Mouse (Mus musculus): ENCODE data around the gene Prune2.

Gene Prune2

DNA sequence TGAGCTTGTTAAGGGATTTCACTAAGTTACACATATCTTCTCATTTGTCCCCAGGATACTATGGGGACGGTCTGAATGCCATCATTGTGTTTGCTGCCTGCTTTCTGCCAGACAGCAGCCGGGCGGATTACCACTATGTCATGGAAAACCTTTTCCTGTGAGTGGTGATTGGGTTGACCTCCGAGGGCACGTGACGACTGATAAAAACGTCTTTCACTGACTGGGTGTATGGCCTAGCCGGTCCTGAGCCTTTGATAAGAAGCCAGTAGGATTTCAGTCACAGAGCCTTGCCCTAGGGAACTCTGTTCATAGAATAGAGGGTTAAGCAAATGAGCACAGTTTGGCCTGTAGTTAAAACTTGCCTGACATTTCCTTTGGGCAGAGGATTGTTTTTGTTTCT lies 243.1 kb downstream of the Prune2 start:
- no peak for DNase-seq (ENCODE audit: low spot score)

- DNase-seq (ENCODE audit: low spot score): no peak
Measured at GRCm38 (mm10) chr19:17207141-17207540, 251.2 kb downstream of the Prune2 start.

DNA sequence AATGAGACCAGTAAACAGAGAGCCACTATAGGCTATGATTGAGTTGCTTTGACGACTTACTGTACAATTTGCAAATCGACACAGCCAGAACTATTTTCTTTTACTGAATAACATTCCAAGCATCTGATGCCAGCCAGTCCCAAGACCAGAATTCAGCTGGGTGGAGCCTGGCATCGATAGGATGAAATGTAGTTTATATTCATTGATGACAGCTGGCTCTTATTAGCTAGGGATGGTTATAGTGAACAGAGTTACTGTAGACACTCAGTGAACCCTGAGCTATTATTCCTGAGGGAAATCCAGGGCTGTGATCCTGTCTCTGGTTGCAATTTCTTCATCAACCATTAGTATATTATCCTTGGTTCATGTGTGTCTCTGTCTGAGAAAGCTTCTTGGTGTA lies 254.6 kb downstream of the Prune2 start:
- DNase-seq (ENCODE audit: low spot score): no peak

DNA sequence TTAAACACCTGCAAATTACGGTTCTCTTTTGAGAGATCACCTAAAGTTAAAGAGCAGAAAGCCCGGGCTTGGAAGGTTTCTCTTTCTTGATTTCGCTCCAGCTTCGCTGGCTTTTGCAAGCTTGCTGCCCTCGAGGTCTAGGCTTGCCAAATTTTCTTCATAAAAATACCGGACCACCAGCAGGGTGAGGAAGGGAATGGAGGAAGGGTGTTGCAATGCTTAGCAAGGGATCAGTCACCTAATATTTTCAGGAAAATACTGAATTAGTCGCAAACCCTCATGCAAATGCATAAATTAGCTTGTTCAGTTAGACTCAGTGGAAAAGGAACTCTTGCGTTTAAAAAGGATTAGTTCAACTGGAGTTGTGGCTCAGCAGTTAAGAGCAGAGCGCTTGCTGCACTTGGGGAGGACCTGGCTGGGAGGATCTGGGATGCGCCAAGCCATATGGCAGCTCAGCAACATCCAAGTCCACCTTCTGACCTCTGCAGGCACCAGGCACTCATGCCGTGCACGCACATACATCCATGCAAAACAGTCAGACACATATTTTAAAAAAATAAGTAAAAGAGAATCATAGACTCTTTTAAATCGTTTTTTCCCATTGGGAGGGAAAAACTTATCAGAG lies 259.1 kb downstream of the Prune2 start:
- DNase-seq (ENCODE audit: low spot score): no peak

GRCm38 (mm10) chr19:17218195-17218594 lies 262.3 kb downstream of the Prune2 start:
- DNase-seq (ENCODE audit: low spot score): no peak

- no peak for DNase-seq (ENCODE audit: low spot score)
Measured at GRCm38 (mm10) chr19:17223801-17224200, 267.9 kb downstream of the Prune2 start.

- DNase-seq (ENCODE audit: low spot score): no peak
Measured at GRCm38 (mm10) chr19:17225570-17226083, 269.7 kb downstream of the Prune2 start.

DNA sequence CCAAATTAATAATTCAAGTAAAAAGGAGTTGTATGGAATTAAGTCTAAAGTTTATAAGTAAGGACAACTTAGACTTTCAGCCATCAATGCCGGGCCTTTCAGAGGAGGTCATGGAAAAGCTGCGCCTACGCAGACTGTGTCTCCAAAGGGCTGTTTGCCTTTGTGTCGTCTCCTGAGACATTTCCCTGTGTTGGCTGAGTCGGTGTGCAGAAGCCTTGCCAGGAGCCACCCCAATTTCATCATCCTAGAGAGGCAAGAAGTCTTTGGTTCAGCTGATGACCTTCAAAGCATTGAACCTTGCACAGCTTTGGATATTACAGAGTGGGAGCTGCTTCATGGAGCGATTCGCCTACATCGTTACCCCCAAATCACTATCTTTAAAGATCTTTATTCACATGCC lies 270.2 kb downstream of the Prune2 start:
- DNase-seq (ENCODE audit: low spot score): no peak

DNA sequence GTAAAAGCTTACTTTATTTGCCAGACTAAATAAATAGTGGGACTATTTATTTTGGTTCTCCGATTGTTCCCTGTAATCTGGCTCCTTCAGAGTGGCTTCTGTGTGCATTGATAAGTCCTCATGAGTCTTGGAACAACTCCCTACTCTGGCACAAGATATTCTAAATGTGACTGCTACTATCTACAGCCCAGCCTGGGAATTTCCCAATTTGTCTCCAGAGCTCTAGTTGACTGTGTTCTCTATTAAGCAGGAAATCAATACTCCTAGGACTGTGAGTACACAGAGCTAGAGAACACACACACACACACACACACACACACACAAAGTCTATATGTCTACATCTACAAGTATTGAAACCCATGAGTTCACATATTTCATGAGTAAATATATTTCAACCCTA lies 274.1 kb downstream of the Prune2 start:
- DNase-seq (ENCODE audit: low spot score): no peak

- DNase-seq (ENCODE audit: low spot score): no peak
Measured at GRCm38 (mm10) chr19:17238471-17238870, 282.6 kb downstream of the Prune2 start.

DNA sequence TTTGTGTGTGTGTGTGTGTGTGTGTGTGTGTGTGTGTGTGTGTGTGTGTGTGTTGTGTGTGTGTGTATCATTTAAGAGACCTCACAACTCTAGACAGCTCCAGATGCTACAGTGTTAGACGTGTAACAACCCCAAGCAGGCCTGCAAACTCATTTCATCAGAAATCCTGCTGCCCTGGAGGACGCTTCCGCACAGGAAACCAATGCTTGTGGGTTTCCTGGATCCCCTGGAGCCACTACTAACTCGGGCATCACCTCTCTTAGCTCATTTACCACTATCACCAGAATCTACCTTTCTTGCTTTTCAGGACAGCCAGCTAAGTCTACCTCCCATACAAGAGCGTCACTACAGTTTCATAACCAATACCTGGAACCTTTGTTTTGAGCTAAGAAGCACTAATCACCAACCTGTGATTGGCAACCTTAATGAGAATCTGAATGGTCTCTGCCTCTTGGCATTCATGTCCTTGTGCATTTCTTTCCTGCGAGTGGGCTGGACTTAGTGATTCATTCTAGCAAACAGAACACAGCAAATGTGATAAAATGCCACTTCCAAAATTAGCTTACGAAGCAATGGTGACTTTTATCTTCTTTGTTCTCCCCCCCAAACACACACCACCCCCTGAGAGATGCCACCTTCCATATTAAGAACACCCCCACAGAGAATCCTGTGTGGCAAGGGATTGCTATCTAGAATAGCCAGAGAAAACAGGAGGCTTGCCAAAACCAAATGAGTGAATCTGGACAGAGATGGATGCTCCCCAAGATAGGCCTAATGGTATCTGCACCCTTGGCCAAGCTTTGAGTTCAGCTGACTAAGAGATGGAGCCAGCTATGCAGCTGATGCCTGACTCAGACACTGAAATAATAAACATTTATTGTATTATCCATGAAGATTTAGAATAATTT lies 284.5 kb downstream of the Prune2 start:
- no peak for DNase-seq (ENCODE audit: low spot score)

- no peak for DNase-seq (ENCODE audit: low spot score)
Measured at GRCm38 (mm10) chr19:17241206-17241605, 285.3 kb downstream of the Prune2 start.

GRCm38 (mm10) chr19:17242962-17243361 lies 287.0 kb downstream of the Prune2 start:
- no peak for DNase-seq (ENCODE audit: low spot score)

- DNase-seq (ENCODE audit: low spot score): no peak
Measured at GRCm38 (mm10) chr19:17244544-17244943, 288.6 kb downstream of the Prune2 start.

DNA sequence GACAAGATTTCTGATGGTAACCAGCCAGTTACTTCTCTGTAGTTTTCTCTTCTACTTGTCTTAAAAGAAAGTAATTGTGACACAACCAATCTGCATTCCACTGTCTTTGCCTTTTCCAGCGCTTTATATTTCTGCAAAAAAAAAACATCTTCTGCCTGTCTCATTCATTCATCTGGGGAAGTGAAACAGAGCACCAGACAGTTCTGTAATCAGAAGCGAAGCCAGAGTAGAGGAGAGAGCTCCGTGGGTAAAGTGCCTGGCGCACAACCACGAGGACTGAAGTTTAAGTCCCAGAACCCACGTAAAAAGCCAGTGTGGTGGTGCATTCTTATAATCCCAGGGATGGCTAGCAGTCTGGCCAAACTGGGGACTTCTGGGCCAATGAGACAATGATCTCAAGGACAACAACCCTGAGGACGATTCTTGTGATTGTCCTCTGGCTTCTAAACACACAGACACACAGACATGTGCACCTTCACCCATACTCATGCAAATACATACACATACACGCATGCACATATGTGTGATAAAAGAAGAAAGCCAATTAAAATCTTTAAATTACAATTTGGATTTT lies 291.5 kb downstream of the Prune2 start:
- no peak for DNase-seq (ENCODE audit: low spot score)

DNA sequence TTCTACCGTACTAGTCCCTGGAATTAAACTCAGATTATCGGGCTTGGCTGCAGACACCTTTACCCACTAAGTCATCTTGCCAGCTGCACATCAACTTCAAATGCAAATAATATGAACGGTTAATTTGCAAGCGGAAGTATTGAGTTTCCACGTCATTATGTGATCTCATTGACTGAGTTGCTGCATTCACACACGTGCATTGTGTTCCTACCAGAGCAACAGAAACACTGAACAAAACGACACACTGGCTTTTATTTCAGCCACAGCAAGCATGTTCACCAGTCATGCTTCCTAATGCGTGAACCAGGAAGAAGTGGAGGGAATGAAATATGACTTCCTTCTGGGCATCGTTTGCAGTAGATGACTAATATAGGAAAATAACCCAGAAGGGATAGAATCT lies 293.8 kb downstream of the Prune2 start:
- DNase-seq (ENCODE audit: low spot score): no peak

DNA sequence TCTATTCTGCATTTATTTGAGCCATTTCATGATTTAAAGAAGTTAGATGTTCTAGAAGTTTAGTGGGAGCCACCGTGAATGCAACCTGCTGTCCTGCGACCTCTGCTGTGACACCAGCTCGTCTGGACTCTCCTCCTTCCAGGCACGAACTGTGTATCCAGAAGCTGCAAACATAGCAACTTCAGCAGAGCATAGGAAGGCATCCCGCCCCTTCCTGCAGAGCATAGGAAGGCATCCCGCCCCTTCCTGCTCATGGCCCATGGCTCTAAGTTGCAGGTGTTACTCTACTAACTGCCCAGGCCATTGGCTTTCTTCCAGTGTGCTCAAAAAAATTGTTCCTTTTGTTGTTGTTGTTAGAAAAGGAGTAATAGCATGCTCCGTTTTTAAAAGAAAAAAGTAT lies 294.9 kb downstream of the Prune2 start:
- no peak for DNase-seq (ENCODE audit: low spot score)

DNA sequence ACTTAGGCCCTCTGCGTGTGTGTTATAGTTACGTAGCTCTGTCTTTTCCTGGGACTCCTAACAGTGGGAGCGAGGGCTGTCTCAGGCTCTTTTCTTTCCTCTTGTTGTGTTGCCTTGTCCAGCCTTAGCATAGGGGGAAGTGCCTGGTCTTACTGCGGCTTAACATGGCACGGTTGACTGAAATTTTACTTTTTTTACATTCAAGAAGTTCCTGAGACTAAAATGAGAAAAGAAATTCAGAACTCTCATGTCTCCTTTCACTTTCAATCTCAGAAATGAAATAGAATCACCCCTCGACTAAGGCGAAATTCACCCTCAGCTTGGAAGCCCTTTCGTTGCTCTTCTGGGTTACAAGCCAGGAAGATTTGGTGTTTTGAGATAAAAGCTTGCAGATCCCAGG lies 295.5 kb downstream of the Prune2 start:
- no peak for DNase-seq (ENCODE audit: low spot score)

DNA sequence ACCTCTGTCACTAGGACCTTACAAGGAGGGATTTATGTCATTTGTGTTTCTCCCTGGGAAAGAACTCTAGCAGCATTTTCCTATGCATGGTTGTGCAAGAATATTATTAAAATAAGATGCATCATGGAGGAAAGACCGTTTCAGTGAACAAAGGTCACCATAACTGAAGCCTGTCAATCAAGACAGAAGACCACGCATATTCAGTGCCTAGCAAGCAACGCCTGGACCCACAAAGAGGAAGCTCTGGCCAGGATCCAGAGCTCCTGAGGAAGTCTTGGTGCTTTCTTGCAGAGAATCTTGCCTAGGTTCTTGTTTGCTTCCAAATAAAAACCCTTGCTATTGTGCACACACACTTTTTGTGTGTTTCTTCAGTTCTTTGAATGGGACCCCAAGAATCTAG lies 296.9 kb downstream of the Prune2 start:
- DNase-seq (ENCODE audit: low spot score): no peak

GRCm38 (mm10) chr19:17255511-17255910 lies 299.6 kb downstream of the Prune2 start:
- DNase-seq (ENCODE audit: low spot score): no peak

GRCm38 (mm10) chr19:17256388-17256787 lies 300.5 kb downstream of the Prune2 start:
- DNase-seq (ENCODE audit: low spot score): peak; percentile 10

DNA sequence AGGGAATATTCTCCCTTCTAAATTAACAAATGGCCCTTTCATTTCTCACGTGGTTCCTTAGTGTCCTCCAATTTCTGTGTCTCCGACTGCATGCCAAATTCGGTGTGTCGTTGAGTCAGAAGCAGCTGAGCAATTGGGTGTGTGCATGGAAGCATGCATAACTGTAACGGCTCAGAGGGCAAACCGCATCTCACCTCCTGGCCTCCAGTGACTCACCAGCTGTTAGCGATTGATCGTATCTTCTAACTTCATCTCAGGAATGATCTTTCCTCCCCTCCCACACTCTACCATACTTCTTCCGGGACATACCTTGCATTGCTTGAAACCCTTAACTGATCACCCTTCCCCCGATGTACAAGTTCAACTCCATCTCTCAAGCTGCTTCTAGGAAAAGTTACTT lies 300.9 kb downstream of the Prune2 start:
- DNase-seq (ENCODE audit: low spot score): no peak

GRCm38 (mm10) chr19:17263181-17263580 lies 307.3 kb downstream of the Prune2 start:
- no peak for DNase-seq (ENCODE audit: low spot score)

Measured in spleen, adult 12 weeks (tissue).